31 mouse cellular contexts compared by ENCODE assay signal in the genomic region with DNA sequence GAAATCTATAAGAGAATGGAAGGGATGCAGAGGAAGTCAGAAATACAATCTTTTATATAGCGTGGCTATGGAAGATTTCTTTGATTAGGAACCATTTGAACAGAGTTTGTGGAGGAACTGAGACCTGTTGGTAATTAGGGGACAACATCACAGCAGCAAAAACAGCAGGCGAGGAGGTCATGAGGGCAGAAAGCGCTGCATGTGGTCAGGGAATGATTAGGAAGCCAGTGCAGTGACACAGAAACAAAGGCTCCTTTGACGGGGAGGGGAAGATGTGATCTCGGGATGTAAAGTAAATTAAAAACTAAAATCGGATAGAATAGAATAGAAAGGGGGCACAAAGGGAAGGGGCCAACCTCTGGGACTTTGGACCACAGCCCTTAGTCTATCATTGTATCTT.
DNase-seq lines count a peak whose midpoint lies in the region; ATAC-seq lines count a peak whose summit lies in the region.
"Had no signal": no experiment of that assay in that cellular context is flagged by ENCODE, and none has a peak within 500 bp of the region (broad histone marks: within the 10 kb centered on the region; RNA-seq: fewer than 3 reads in every experiment).

No protein-coding gene starts in this region.

- no peak overlapping the region for H3K27ac ChIP-seq in embryonic facial prominence, embryonic 11.5 days (replicated peaks; ENCODE audit: low read depth, low read length)
- H3K27ac ChIP-seq in limb, embryonic 11.5 days (replicated peaks; ENCODE audit: low read depth, low read length) = no peak overlapping the region
- H3K27ac ChIP-seq: embryonic facial prominence, embryonic 12.5 days; embryonic facial prominence, embryonic 15.5 days; forebrain, embryonic 12.5 days; forebrain, embryonic 15.5 days; heart, embryonic 15.5 days; hindbrain, embryonic 13.5 days; intestine, embryonic 15.5 days had no signal

- no peaks in the 10 kb centered on the region for H3K9me3 ChIP-seq in embryonic facial prominence, embryonic 11.5 days (replicated peaks; ENCODE audit: control insufficient read depth, low read length)
- H3K9me3 ChIP-seq in limb, embryonic 11.5 days (ENCODE audit: control insufficient read depth, low read length) = no peaks in the 10 kb centered on the region
- H3K9me3 ChIP-seq: embryonic facial prominence, embryonic 12.5 days; embryonic facial prominence, embryonic 15.5 days; forebrain, embryonic 12.5 days; forebrain, embryonic 15.5 days; heart, embryonic 12.5 days; heart, embryonic 15.5 days; intestine, embryonic 15.5 days had no signal

- H3K9ac ChIP-seq in embryonic facial prominence, embryonic 11.5 days (replicated peaks; ENCODE audit: low read length) = no peak overlapping the region
- no peak overlapping the region for H3K9ac ChIP-seq in limb, embryonic 11.5 days (ENCODE audit: low read length)
- H3K9ac ChIP-seq: embryonic facial prominence, embryonic 12.5 days; embryonic facial prominence, embryonic 15.5 days; forebrain, embryonic 12.5 days; forebrain, embryonic 15.5 days; heart, embryonic 12.5 days; heart, embryonic 15.5 days; hindbrain, embryonic 13.5 days; intestine, embryonic 15.5 days had no signal

- H3K4me2 ChIP-seq in embryonic facial prominence, embryonic 11.5 days (ENCODE audit: low read depth, low read length) = no peak overlapping the region
- no peak overlapping the region for H3K4me2 ChIP-seq in limb, embryonic 11.5 days (ENCODE audit: low read depth, severe bottlenecking)
- H3K4me2 ChIP-seq: embryonic facial prominence, embryonic 12.5 days; embryonic facial prominence, embryonic 15.5 days; forebrain, embryonic 12.5 days; forebrain, embryonic 15.5 days; heart, embryonic 12.5 days; heart, embryonic 15.5 days; hindbrain, embryonic 13.5 days; intestine, embryonic 15.5 days had no signal

- 15% methylated on average over 6 of the region's 6 CpGs for WGBS in embryonic facial prominence, embryonic 11.5 days
- WGBS in limb, embryonic 11.5 days = 8% methylated on average over 6 of the region's 6 CpGs

- H3K27me3 ChIP-seq in embryonic facial prominence, embryonic 11.5 days (ENCODE audit: control insufficient read depth, insufficient read depth, low read length) = no peaks in the 10 kb centered on the region
- H3K27me3 ChIP-seq in limb, embryonic 11.5 days (ENCODE audit: control insufficient read depth, insufficient read depth, low read length) = no peaks in the 10 kb centered on the region
- H3K27me3 ChIP-seq: CH12.LX; embryonic facial prominence, embryonic 12.5 days; embryonic facial prominence, embryonic 15.5 days; forebrain, embryonic 12.5 days; forebrain, embryonic 15.5 days; heart, embryonic 12.5 days; heart, embryonic 15.5 days; intestine, embryonic 15.5 days had no signal

- H3K4me1 ChIP-seq in embryonic facial prominence, embryonic 11.5 days (ENCODE audit: control insufficient read depth, insufficient read depth, low read length) = no peaks in the 10 kb centered on the region
- H3K4me1 ChIP-seq in limb, embryonic 11.5 days (ENCODE audit: control insufficient read depth, insufficient read depth, low read length) = no peaks in the 10 kb centered on the region; the same call in 1 of the 2 replicates
- H3K4me1 ChIP-seq: embryonic facial prominence, embryonic 15.5 days; forebrain, embryonic 15.5 days; heart, embryonic 12.5 days; heart, embryonic 15.5 days; intestine, embryonic 15.5 days had no signal

- DNase-seq in embryo, embryonic 10.5 days (ENCODE audit: low spot score) = peak; percentile 37
- no peak for DNase-seq in embryo, embryonic 11 days
- DNase-seq in brain, adult 2 months (ENCODE audit: low read depth, low spot score) = peak; percentile 47
- DNase-seq in embryonic facial prominence, embryonic 11.5 days (ENCODE audit: low spot score) = peak; percentile 41
- peak; percentile 36 for DNase-seq in limb, embryonic 11.5 days (ENCODE audit: low spot score)
- DNase-seq in adrenal gland, adult 8-10 months = no peak
- DNase-seq in adrenal gland, adult 2 months = no peak
- DNase-seq in heart, postnatal 14 days = no peak
- DNase-seq: adrenal gland, postnatal 25 days; B cell, adult 2 months; cerebellum, adult 2 months; cerebellum, adult 9-11 months; cerebellum, postnatal 25 days; gastrocnemius, postnatal 25 days; heart, adult 18-20 months; heart, postnatal 10 days; heart, postnatal 4 days; kidney, adult 11 months; kidney, adult 8-10 months had no signal

- no peak for ATAC-seq in embryonic facial prominence, embryonic 11.5 days (replicated peaks; ENCODE audit: insufficient number of reproducible peaks, low FRiP score, low TSS enrichment, low read depth)
- no peak for ATAC-seq in limb, embryonic 11.5 days (ENCODE audit: insufficient number of reproducible peaks, low FRiP score, low TSS enrichment, low read depth)
- ATAC-seq: forebrain, embryonic 15.5 days; hindbrain, embryonic 16.5 days; intestine, embryonic 15.5 days; Patski had no signal

- no peak overlapping the region for H3K4me3 ChIP-seq in embryonic facial prominence, embryonic 11.5 days (ENCODE audit: low read depth, low read length)
- no peak overlapping the region for H3K4me3 ChIP-seq in limb, embryonic 11.5 days (ENCODE audit: low read depth, low read length)
- H3K4me3 ChIP-seq: embryonic facial prominence, embryonic 12.5 days; embryonic facial prominence, embryonic 15.5 days; forebrain, embryonic 12.5 days; forebrain, embryonic 15.5 days; heart, embryonic 12.5 days; heart, embryonic 15.5 days; hindbrain, embryonic 13.5 days; intestine, embryonic 15.5 days had no signal

- no peaks in the 10 kb centered on the region for H3K36me3 ChIP-seq in embryonic facial prominence, embryonic 11.5 days (replicated peaks; ENCODE audit: control insufficient read depth, insufficient read depth, low read depth, low read length)
- H3K36me3 ChIP-seq in limb, embryonic 11.5 days (ENCODE audit: control insufficient read depth, insufficient read depth, low read length) = no peaks in the 10 kb centered on the region
- H3K36me3 ChIP-seq: embryonic facial prominence, embryonic 12.5 days; embryonic facial prominence, embryonic 15.5 days; forebrain, embryonic 12.5 days; forebrain, embryonic 15.5 days; G1E; heart, embryonic 12.5 days; heart, embryonic 15.5 days; hindbrain, embryonic 13.5 days; intestine, embryonic 15.5 days had no signal

- intact Hi-C loops in heart, postnatal 14 days (cut with DNase I) = no loop called here

Comparison
In these comparisons a context has a peak if more than half of its experiments do, and no peak if none do; other contexts are left out.
1. DNase-seq: peak in embryo, embryonic 10.5 days (single experiment), brain, adult 2 months (single experiment), embryonic facial prominence, embryonic 11.5 days (single experiment) and limb, embryonic 11.5 days (single experiment); none in embryo, embryonic 11 days (single experiment), adrenal gland, adult 8-10 months (single experiment), adrenal gland, adult 2 months (single experiment) and heart, postnatal 14 days (0 of 2).